Mouse (Mus musculus) cerebellum, adult 9-11 months (tissue): ENCODE measurements around the gene Dio3.

ENCODE experiments used
- DNase-seq: peaks from one replicate; pipeline ENCODE4 v3.0.0; 2022

Dio3 gene

DNA sequence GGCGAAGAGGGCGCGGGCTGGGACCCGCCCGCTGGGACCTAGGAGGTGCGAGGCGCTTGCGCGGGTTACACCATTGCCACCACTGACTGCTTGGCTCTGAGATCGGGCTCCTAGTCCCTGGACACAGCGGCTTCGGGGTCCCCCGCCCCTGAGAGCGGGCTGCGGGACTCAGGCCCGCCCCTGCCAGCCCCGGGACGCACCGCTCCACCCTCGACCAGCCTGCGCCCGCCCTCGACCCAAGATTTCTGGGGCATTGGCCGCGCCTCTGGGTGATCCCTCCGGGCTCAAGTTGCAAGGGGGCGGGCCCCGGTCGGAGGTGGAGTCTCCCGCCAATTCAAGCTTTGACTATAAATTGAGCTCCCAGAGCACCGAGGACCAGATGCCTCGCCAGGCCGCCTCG lies at the start of gene Dio3:
Gene Dio3, plus strand, starts transcription at position 216 of the 400 bp plus-strand sequence.
- DNase-seq, result no peak

DNA sequence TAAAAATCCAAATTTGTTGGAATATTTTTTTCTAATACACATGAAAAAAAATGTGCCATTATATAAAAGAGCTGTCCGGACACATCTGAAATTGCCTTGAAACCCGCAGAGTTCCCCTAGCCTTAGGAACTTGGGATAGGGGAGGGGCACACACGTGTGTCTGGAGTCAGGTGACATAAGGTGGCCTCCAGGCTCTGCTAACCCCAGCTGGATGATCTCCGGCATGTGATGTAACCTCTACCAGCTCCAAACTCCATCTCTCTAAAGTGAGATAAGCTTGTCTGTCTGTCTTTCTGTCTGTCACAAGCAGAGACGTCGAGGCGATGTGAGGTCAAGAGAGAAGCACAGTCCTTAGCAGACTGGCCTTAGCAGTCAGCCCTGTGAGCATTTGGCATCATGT lies 48.6 kb upstream of the Dio3 start:
- DNase-seq, result no peak

DNA sequence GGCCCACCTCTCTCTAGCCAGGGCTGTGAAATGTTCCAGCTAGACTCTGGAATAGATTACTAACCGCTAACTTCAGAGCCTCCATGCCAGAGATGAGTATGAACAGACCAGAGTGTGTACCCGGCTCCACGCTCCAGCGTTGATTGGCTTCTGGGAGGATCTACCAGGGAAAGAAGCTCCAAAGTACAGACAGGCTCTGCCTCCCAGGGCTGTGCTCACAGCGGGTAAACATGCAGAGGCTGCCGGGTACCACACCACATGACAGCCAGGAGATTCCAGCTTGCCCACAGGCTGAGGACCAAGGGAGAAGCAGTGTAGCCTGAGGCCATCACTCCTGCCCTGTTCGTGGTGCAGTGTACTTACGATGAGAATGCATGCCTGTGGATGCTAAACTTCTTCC lies 48.1 kb upstream of the Dio3 start:
- no peak for DNase-seq

DNA sequence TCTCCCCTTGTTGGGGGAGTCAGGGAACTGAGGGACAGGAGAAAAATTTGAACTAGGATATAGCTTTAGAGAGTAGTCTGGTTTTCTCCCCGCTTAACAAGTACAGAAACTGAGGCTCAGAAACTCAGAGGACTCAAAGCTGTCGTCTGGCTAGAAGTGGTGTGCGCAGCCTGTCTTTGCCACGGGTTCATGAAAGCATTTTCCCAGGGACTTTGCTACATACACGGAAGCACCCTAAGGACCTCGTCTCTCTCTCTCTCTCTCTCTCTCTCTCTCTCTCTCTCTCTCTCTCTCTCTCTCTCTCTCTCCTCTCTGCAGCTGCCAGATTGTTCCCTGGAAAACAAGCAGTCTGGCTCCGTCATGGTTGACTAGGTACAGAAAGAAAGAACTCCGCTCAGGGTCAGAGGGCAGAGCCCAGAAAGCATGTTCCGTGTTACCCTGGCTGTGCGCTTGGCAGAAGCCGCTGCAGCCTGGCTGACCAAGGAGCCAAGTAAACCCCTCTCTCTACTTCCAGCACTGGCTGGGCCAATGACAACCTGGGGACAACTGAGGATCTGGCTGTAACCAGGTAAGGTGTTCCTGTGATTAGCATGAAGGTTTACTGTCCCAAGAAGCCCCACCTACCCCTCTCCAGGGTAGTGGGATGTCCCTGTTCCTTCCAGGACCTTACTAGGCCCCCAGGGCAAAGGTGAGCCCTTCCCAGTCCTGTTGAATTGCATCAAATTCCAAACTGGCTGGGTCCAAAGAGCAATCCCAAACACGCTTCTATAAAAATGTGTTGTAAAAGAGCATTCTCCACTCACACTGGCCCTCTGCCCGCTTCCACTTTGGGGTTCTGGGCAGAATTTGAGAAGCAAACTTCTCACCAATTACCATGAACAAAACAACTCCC lies 46.9 kb upstream of the Dio3 start:
- DNase-seq, result no peak

DNA sequence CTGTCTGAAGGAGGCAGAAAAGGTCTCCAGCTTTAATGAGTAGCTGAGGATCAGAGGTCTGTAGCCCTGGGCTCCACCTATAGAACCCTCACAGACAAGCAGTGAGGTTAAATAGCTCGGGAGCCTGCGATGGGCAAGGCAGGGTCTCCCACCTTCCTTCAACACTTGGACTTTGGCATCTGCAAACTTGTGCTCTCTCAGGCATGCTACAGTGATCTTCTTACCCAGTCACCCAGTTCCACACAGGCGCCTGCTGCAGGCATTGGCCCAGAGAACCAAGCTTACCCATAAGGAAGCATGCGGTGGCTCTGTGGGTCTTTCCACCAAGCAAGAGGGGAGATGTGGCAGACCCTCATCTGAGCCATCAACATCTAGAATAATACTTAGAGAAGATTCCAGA lies 43.0 kb upstream of the Dio3 start:
- no peak for DNase-seq

DNA sequence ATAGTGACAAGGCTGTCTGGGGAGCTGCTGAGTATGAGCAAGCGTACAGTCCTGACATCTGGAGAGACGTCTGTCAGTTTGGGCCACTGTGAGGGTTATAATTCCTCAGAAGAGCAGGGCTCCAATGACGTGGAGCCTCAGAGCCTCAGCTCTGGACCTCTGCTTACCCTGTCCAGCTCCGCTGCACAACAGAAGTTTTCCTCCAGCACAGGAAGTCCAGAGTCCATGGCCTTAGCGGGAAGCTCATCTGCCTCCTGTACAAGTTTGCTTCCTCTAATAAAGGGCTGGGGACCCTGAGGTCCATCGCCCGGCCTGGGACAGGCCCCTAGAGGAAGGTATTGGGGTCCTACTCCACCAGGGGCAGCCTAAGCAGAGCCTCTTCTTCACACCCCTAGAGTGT lies 41.8 kb upstream of the Dio3 start:
- DNase-seq, result no peak

DNA sequence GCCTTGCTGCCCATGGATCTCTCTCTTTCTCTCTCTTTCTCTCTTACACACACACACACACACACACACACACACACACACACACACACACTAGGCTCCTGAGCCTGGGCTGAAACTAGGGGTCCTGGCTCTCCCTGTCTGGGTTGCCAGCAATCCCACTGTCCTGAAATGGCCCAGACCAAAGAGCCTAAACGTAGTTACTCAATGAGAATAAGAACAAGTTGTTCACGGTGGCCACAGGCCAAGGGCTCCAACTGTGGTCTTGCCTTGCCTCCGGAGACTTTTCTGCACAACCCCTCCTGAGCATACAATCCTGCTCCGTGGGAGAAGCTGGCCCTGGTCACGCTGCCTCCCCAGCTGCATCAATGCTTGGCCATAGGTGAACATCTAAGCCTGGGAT lies 39.5 kb upstream of the Dio3 start:
- DNase-seq, result no peak

DNA sequence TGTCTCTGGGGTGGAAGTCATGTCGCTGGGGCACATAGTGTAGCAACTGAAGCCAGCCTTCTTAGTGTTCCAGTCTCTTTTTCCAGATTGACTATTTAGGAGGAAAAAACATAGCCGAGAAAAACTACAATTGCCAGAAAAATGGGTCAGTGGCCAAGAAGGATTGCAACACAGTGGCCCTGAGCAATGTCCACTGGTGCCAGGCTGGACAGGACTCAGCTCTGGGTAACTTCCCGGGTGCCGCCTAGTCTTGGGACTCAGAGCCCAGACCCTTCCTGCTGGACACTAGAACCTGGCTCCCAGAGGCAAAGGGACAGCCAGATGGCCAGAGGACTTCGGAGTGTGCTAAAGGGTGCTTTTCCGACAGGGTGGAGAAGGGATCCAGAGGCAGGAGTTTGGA lies 34.3 kb upstream of the Dio3 start:
- no peak for DNase-seq

DNA sequence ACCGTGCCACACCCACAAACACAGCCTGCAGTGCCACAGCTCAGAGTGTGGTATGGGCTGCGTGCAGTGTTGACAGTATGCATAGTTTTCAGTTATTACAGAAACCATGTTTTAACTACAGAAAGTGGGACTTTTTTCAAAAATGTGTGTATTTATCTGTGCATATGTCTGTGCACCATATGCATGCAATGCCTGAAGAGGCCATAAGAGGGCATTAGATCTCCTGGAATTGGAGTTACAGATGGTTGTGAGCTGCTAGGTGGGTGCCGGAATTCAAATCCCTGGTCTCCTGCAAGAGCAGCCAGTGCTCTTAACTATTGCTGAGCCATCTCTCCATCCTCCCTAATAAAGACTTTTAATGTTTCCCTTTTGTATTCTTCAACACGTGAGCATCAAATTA lies 33.4 kb upstream of the Dio3 start:
- DNase-seq, result no peak

DNA sequence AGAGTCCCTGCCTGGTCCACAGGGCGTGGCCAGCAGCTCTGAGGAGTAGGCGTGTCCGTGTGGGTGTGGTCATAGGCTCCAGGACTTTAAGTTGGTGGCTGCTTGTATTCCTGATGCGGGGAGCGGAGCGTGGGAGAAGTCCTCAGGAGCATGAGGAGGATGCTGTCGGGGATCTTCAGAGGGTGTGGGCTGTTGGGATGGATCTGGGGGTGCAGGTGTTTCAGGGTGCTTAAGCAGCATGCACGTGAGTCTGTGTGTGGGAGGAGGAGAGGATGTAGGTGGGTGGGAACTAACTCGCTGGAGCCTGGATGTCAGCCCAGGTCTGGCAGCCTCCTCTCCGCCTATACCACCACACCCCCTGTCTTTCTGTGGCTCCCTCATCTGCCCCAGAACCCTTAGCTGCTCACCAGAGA lies 26.7 kb upstream of the Dio3 start:
- no peak for DNase-seq

DNA sequence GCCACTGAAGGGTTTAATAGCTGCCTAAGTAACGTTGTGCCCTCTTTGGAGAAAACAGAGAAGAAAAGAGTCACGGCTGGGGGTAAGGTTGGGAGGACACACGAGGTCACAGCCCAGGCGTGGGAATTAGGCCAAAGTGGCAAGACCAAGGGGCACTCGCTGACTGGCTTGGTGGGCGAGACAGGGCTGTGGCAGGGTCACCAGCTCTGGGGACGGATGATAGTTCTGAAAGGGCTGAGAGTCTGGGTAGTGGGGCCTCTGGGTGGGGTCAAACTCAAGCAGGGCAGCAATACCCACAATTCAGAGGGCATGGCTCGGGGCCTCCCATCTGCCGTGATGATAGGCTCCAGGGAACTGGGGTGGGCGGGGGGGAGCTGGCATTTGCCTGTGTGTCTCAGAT lies 23.1 kb upstream of the Dio3 start:
- no peak for DNase-seq

DNA sequence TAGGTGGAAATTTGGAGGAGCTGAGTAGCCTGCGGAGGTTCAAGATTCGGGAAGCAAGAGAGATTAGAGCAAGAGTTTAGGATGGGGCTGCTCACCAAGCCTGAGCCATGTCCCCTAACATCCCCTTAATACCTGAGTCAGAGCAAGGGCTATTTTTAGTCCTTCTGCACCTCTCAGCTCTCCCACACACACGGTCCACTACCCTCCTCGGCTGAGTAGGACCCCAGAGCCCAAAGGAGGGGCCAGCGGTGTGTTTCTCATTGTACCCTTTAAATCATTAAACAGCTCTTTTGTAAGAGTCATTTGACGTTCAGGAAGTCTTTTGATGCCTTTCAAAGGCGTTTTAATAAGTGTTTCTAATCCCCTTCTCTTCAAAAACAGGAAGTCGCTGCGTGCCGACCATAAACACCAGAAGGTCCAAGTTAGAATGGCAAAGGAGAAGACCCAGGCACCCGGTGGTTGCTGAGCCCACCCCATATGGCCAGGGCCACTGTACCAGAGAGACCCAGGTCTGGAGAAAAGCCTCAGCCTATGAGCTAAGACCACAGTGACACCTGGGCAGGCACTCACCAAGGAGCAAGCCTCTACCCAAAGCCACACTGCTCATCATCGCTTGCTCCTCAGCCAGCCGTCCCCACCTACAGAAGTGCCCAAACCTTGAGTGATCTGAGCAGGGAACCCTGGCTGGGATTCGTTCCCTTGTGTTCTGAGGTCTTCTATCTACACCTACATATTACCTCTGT lies 22.2 kb upstream of the Dio3 start:
- DNase-seq, result no peak

DNA sequence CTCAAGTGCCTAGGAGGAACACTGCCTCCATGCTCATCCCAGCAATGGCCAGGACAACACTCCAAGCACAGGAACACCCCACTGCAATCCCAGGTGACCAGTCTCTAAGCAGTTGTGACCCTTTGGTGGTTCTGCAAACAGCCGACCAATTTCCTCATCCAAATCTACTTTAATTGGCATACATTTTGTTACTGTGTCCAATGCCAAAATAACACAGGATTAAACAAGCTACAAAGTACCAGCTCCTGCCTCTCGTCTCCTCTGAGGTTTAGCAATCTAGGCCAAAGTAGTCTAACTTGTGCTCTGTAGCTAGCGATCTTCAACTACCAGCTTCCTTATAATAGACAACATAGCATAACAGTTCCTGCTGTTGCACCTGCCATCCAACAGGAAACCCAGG lies 10.6 kb upstream of the Dio3 start:
- DNase-seq, result no peak

DNA sequence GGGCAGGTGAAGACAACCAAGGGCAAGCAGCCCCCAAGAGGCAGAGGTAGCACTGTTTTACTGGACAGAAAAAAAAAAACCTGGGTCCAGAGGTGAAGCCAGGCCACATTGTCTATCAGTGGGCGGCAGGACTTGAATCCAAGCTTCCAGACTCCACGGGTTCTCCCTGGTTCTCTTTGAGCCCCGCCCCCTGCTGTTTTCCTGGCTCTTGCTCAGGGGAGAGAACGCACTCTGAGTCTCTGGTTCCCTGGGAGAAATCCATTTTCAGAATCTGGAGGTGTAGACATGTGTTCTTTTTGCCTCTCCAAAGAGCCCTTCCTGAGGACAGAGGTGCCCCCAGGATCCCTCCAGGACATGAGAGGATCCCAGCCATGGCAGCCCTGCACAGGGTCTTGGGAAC lies 9.2 kb upstream of the Dio3 start:
- no peak for DNase-seq

DNA sequence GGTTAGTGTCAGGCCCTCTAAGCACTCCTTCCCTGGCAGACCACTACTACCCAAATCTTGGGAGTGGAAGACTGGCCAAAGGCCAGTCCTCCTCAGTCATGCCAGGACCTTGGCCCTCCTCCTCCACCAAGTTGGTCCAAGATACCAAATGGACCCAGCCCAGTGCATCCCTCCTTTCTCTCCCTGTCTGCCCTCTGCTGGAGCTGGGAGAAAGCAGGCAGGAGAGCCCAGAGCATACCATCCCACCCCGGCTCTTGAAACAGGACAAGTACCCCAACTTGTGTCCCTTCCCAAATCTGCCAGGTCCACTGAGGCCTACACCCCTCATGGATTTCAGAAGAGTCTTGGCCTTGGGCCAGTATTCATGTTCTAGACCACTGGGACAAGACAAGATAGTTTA lies 2.8 kb upstream of the Dio3 start:
- no peak for DNase-seq

DNA sequence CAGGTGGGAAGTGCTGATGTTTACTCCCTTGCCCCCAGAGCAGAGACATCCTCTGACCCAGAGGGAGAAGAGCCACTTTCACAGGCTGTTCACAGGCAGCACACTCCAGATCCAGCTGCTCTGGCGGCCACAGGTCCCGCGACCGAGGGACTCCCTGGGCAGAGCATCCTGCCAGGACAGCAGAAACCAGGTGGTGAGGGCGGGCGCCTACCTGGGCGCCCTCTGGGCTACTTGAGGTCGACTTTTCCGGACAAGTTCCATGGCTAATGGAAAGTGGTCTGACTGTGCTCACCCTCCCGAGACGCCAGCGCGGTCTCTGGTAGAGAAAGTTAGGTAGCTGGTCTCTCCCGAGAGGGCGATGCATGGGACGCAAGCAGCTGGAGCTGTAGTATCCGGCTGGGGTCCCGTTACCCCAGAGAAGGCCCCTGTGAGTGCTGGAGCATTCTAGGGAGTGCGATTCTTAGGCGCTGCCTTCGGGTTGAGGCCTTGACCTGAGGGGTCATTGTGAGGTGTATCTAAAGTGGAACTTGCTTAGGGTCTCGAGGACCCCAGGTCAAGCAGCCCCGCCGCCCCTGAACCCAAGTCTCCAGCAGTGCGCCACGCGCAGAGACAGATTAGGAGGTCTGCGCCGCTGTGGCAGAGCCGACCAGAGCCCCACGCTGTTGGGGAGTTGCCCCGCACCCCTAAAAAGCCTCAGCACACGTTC lies 1.5 kb upstream of the Dio3 start:
- DNase-seq, result no peak

DNA sequence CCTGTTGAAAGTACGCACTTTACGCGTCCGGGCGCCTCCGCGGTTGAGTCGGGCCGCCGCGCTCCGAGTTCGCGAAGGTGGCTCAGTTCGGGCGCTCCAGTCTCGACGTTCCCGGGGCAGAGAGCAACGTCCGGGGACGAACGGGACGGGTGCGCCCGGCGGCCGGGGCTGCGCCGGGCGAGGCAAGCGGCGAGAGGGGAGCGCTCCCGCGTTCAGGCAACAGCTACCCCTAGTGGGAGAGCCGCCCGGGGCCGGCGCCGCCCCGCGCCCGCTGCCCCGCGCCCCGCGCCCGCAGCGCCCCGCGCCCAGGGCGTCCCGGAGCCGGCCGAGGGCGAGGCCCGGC lies 932 bp upstream of the Dio3 start:
- no peak for DNase-seq

DNA sequence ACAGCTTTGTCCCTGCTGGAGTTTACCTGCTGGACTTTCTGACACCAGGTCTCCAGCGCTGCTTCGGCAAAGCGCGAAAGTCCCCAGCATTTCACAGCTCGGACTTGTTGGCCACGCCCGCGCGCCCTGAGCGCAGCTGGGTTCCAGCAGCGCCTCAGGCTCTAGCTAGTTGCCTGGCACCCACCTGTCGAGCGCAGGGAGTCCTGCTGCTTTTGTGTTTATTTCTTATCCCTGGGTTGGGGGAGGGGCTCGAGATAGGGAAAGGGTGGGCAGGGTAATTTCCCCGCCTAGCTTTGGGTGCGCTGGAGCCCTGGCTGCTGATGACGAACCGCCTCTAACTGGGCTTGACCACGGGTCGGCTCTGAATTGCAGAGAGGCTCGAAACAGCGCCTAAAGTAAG lies 1.5 kb downstream of the Dio3 start:
- no peak for DNase-seq

DNA sequence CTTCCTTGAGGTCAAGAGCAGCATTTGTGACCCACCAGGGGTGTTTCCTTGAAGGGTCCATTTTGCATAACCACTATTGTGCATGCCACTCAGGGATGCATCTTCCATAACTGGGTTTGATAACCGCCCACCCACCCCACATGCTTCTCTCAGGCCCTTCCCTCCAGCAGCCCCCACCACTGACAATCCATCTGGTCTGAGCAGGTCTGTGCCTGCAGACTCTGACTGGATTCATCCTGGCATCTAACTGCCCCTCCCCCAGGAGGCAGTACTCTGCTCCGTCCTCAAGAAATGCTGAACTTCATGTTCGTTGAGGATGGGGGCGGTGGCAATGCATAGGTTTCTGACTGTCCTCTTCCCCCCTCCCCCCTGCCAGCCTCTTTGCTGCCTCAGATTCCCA lies 4.9 kb downstream of the Dio3 start:
- no peak for DNase-seq

DNA sequence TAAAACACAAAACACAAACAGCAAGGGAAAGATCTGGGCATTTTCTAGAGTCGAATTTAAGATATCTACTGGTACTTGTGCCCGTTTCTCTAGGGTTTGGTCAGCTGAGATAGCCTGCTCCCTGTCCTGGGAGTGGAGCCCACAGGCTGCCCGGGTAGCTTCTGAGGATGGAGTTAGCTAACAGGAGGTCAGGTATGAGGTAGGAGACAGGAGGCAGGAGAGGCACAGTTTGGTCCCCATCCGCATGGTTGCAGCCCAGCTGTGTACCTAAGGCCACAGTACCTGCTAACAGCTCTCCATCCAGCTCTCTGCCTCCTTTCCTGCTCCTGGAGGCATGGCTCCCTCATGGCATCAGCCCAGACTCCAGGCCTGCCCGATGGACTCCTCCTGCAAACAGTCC lies 13.9 kb downstream of the Dio3 start:
- no peak for DNase-seq

DNA sequence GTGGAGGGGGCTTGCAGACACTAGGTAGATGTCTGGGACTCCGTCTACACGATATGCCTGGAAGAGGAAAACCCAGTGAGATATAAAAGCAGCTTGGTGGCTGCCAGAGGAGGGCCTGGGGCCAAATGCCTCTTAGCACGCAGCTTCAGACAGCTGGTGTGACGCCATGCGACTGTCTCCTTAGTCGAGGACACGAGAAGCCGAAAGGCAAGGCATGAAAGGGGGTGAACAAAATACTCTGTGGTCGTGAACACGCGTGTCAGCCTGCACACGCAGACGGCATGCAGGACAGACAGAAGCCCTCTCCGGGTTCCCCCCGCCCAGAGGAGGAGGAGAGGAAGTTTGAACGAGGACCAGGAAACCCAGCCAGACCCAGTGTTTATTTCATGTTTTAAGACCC lies 16.0 kb downstream of the Dio3 start:
- no peak for DNase-seq

DNA sequence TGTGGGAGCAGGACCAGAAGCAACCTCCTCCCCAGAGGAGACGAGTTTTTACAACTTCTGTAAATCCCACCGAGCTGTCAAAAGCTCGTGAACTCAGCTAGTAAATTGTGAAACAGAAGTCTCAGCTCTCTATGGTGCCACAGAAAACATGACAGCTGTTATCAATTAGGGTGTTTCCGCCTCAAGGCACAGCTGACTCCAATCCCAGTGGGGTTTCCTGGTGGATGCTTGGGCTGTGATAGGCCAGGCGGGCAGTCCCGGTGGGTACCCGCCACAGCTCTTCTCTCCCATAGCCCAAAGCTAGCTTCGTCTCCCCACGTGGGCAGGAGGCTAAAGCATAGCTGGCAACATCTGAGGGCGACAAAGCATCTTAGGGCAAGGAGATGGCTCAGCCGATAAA lies 19.8 kb downstream of the Dio3 start:
- no peak for DNase-seq

DNA sequence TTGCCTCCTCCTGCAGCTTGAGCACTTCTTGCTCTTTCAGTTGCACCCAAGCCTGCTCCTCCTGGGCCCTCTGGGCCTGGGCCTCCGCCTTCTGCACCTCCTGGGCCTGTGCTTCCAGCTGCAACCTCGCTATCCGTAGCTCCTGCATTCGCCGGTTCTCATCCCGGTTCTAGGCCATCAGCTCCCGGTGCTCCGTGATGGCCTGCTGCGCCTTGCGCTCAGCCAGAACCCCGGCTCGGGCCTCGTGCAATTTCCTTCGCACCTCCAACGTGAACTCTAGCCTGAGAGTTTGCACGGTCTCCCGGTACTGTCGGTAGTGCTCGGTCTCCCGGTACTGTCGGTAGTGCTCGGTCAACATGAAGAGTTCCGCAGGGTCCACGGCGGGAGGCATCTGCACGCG lies 40.8 kb downstream of the Dio3 start:
- no peak for DNase-seq
